14 mouse cellular contexts compared by ENCODE assay signal in genomic region chr1:78193465-78193991, GRCm38 (mm10). TPM values are rescaled to one million over a fixed set of nuclear protein-coding genes. Genes with fewer than 3 reads are reported as not detected.
DNase-seq lines count a peak whose midpoint lies in the region; ATAC-seq and TF ChIP-seq lines count a peak whose summit lies in the region.
"Had no signal": no experiment of that assay in that cellular context is flagged by ENCODE, and none has a peak within 500 bp of the region (broad histone marks: within the 10 kb centered on the region; RNA-seq: fewer than 3 reads in every experiment).

No protein-coding gene starts in this region.

- no peak overlapping the region for H3K27ac ChIP-seq in heart, postnatal 0 days (ENCODE audit: low read depth)
- peak overlapping the region; percentile 88 for H3K27ac ChIP-seq in embryonic facial prominence, embryonic 12.5 days
- H3K27ac ChIP-seq in hindbrain, embryonic 15.5 days (replicated peaks), result no peak overlapping the region
- H3K27ac ChIP-seq in midbrain, embryonic 15.5 days, result no peak overlapping the region
- H3K27ac ChIP-seq: kidney, embryonic 15.5 days had no signal

- 0 out of 2 replicates have a peak overlapping the region, but pooled peaks have one; percentile 25 for H3K4me2 ChIP-seq in heart, postnatal 0 days (ENCODE audit: low read depth, low read length)
- peak overlapping the region; percentile 58 for H3K4me2 ChIP-seq in embryonic facial prominence, embryonic 12.5 days (replicated peaks)
- peak overlapping the region; percentile 66 for H3K4me2 ChIP-seq in hindbrain, embryonic 15.5 days
- peak overlapping the region; percentile 49 for H3K4me2 ChIP-seq in midbrain, embryonic 15.5 days
- H3K4me2 ChIP-seq: kidney, embryonic 15.5 days had no signal

- TF ChIP-seq CTCF in heart, postnatal 0 days (IDR thresholded peaks at IDR 0.05; ENCODE audit: low read depth), result no peak

- ATAC-seq in heart, postnatal 0 days (ENCODE audit: insufficient read depth, low read depth), result no peak
- ATAC-seq in embryonic facial prominence, embryonic 12.5 days (ENCODE audit: insufficient number of reproducible peaks, insufficient read depth, low FRiP score, low TSS enrichment), result no peak
- ATAC-seq in hindbrain, embryonic 15.5 days (ENCODE audit: low FRiP score, low read depth), result no peak
- no peak for ATAC-seq in midbrain, embryonic 15.5 days (replicated peaks)

- no peaks in the 10 kb centered on the region for H3K36me3 ChIP-seq in heart, postnatal 0 days (replicated peaks; ENCODE audit: control insufficient read depth, insufficient read depth, low read length)
- no peaks in the 10 kb centered on the region for H3K36me3 ChIP-seq in embryonic facial prominence, embryonic 12.5 days
- no peaks in the 10 kb centered on the region for H3K36me3 ChIP-seq in hindbrain, embryonic 15.5 days
- no peaks in the 10 kb centered on the region for H3K36me3 ChIP-seq in midbrain, embryonic 15.5 days (replicated peaks)
- H3K36me3 ChIP-seq: kidney, embryonic 15.5 days had no signal

- H3K4me3 ChIP-seq in heart, postnatal 0 days (ENCODE audit: low read depth, low read length), result peak overlapping the region; percentile 25
- peak overlapping the region; percentile 53 for H3K4me3 ChIP-seq in embryonic facial prominence, embryonic 12.5 days
- H3K4me3 ChIP-seq in hindbrain, embryonic 15.5 days, result peak overlapping the region; percentile 41
- H3K4me3 ChIP-seq in midbrain, embryonic 15.5 days, result peak overlapping the region; percentile 38
- H3K4me3 ChIP-seq: kidney, embryonic 15.5 days had no signal

- no peak for TF ChIP-seq EP300 in heart, postnatal 0 days (IDR thresholded peaks at IDR 0.05; ENCODE audit: low read depth)

- H3K9ac ChIP-seq in heart, postnatal 0 days (replicated peaks; ENCODE audit: low read depth, low read length), result no peak overlapping the region
- peak overlapping the region; percentile 58 for H3K9ac ChIP-seq in embryonic facial prominence, embryonic 12.5 days
- H3K9ac ChIP-seq in hindbrain, embryonic 15.5 days, result peak overlapping the region; percentile 20
- no peak overlapping the region; the same call in 1 of the 2 replicates for H3K9ac ChIP-seq in midbrain, embryonic 15.5 days
- H3K9ac ChIP-seq: kidney, embryonic 15.5 days had no signal

- peaks cover 100% of the 10 kb centered on the region for H3K27me3 ChIP-seq in heart, postnatal 0 days (ENCODE audit: control insufficient read depth, insufficient read depth, low read length)
- peaks cover 64% of the 10 kb centered on the region for H3K27me3 ChIP-seq in embryonic facial prominence, embryonic 12.5 days
- H3K27me3 ChIP-seq in hindbrain, embryonic 15.5 days, result peaks cover 39% of the 10 kb centered on the region
- H3K27me3 ChIP-seq in midbrain, embryonic 15.5 days (replicated peaks), result peaks cover 46% of the 10 kb centered on the region

- WGBS in heart, postnatal 0 days, result 3% methylated on average over 20 of the region's 20 CpGs
- 2% methylated on average over 20 of the region's 20 CpGs for WGBS in embryonic facial prominence, embryonic 12.5 days
- WGBS in hindbrain, embryonic 15.5 days, result 3% methylated on average over 20 of the region's 20 CpGs
- WGBS in midbrain, embryonic 15.5 days, result 3% methylated on average over 20 of the region's 20 CpGs

- no peaks in the 10 kb centered on the region for H3K9me3 ChIP-seq in heart, postnatal 0 days (replicated peaks; ENCODE audit: control insufficient read depth, low read length)
- H3K9me3 ChIP-seq in embryonic facial prominence, embryonic 12.5 days, result no peaks in the 10 kb centered on the region
- H3K9me3 ChIP-seq in hindbrain, embryonic 15.5 days, result no peaks in the 10 kb centered on the region
- H3K9me3 ChIP-seq in midbrain, embryonic 15.5 days, result no peaks in the 10 kb centered on the region
- H3K9me3 ChIP-seq: kidney, embryonic 15.5 days had no signal

- no peak for DNase-seq in heart, postnatal 0 days (ENCODE audit: low spot score)
- no peak for DNase-seq in heart, adult 8-10 months (ENCODE audit: low spot score)
- no peak for DNase-seq in layer of hippocampus, adult 9-10 months (ENCODE audit: low spot score)
- DNase-seq in gastrocnemius, postnatal 4 days (ENCODE audit: low spot score in 2 of 2), result no peak
- DNase-seq in thymus, postnatal 36 days, result no peak
- DNase-seq: adrenal gland, postnatal 36 days; gastrocnemius, postnatal 14 days had no signal

- peaks cover 7% of the 10 kb centered on the region; the same call in 1 of the 2 replicates for H3K4me1 ChIP-seq in heart, postnatal 0 days (ENCODE audit: control insufficient read depth, insufficient read depth)
- peaks cover 13% of the 10 kb centered on the region for H3K4me1 ChIP-seq in embryonic facial prominence, embryonic 12.5 days
- H3K4me1 ChIP-seq in hindbrain, embryonic 15.5 days (replicated peaks), result peaks cover 15% of the 10 kb centered on the region
- H3K4me1 ChIP-seq in midbrain, embryonic 15.5 days, result peaks cover 24% of the 10 kb centered on the region

RNA-seq across cellular contexts. Expression of gene Pax3, which starts 3.4 kb away (rescaled TPM):
- total RNA-seq in heart, postnatal 0 days (2014; rRNA removed; ENCODE audit: low replicate concordance), result not detected in 2 replicates
- polyA plus RNA-seq in heart, postnatal 0 days (2015; fragmentation: Nextera tagmentation; extraction: Ambion mirVana), result 0.04 and 0.05 TPM in 2 replicates
- not detected for total RNA-seq in heart, adult 8-10 months (2022)
- 28.4 and 37.5 TPM in 2 replicates for polyA plus RNA-seq in embryonic facial prominence, embryonic 12.5 days (2016; fragmentation: Nextera tagmentation; extraction: Ambion mirVana)
- 14.0 and 16.3 TPM in 2 replicates for polyA plus RNA-seq in hindbrain, embryonic 15.5 days (2015; fragmentation: Nextera tagmentation; extraction: Ambion mirVana)
- polyA plus RNA-seq in midbrain, embryonic 15.5 days (2015; fragmentation: Nextera tagmentation; extraction: Ambion mirVana), result 11.4 and 14.4 TPM in 2 replicates
- total RNA-seq in gastrocnemius, postnatal 4 days (2021), result under 1 TPM in 1 of 2 experiments, not detected in 1; 0.13 TPM
- total RNA-seq: adrenal gland, postnatal 36 days; gastrocnemius, postnatal 14 days; MEL; monocyte, adult 5-6 weeks had no signal
- polyA plus RNA-seq: kidney, embryonic 15.5 days; urinary bladder, adult 2 months had no signal

Comparison
In these comparisons a context has a peak if more than half of its experiments do, and no peak if none do; other contexts are left out.
1. H3K9ac ChIP-seq: peak in embryonic facial prominence, embryonic 12.5 days (single experiment) and hindbrain, embryonic 15.5 days (single experiment); none in heart, postnatal 0 days (single experiment) and midbrain, embryonic 15.5 days (single experiment).
2. RNA of gene Pax3, which starts 3.4 kb away (polyA plus RNA-seq): 28.4 to 37.5 TPM in embryonic facial prominence, embryonic 12.5 days, 14.0 to 16.3 TPM in hindbrain, embryonic 15.5 days and 11.4 to 14.4 TPM in midbrain, embryonic 15.5 days; 0.04 to 0.05 TPM in heart, postnatal 0 days; every median in the first group is over 10 times any median in the second.
3. Peak in every context shown above with its lines, with median percentiles within 50 percentile points of each other: H3K4me2 ChIP-seq and H3K4me3 ChIP-seq.